Mouse (Mus musculus): Measurements from ENCODE around the gene Atp5j. TPM values are rescaled to one million over a fixed set of nuclear protein-coding genes. Genes with fewer than 3 reads are reported as not detected.

Gene Atp5j
- polyA plus RNA-seq, 1 experiment, result 434 TPM

DNA sequence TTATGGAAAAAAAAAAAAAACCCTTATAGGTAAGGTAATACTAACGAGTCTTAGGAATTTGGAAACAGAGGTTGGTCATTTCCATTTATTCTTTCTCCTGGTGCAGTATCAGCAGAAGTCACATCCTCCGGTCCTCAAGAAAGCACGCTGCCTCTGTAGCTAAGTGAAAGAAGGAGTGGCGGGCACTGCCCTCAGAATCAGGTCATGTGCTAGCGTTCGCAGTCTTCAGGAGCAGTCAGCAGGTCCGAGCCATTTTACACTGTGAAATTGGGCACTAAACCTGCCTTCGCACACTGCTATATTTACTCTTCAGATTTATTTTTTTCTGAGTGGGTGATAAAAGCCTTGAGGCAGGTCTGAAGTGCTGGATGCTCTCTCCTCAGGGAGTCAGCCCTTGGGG is 21.6 kb downstream of the Atp5j start:
- 83% methylated on average over 8 of the region's 8 CpGs for WGBS
- no peak overlapping the region for H3K27ac ChIP-seq (ENCODE audit: insufficient read depth, low read depth, low read length)
- no peak for DNase-seq
- no peaks in the 10 kb centered on the region for H3K36me3 ChIP-seq (ENCODE audit: control insufficient read depth, insufficient read depth, low read length)
- H3K4me1 ChIP-seq (ENCODE audit: control insufficient read depth, insufficient read depth, low read length), result no peaks in the 10 kb centered on the region
- TF ChIP-seq CTCF (conservative IDR thresholded peaks at IDR 0.05; ENCODE audit: insufficient read depth, insufficient read length, low read depth, low read length), result no peak
- TF ChIP-seq POLR2A (IDR thresholded peaks at IDR 0.05; ENCODE audit: low read depth, low read length), result no peak
- H3K27me3 ChIP-seq (replicated peaks; ENCODE audit: control insufficient read depth, insufficient read depth, low read length), result no peaks in the 10 kb centered on the region
- H3K4me3 ChIP-seq (ENCODE audit: insufficient read depth, low read depth, low read length), result no peak overlapping the region

DNA sequence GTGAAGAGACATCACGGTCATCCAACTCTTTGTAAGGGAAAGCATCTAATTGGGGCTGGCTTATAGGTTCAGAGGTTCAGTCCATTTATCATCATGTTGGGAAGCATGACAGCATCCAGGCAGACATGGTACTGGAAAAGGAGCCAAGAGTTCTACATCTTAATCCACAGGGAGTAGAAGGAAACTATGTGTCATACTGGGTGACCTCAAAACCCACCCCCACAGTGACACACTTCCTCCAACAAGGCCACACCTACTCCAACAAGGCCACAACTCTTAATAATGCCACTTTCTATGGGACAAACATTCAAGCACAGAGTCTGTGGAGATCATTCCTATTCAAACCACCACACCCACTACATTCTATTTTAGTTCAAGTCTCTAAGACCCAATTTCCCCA is 25.2 kb downstream of the Atp5j start:
- H3K4me3 ChIP-seq (ENCODE audit: insufficient read depth, low read depth, low read length), result no peak overlapping the region
- H3K36me3 ChIP-seq (ENCODE audit: control insufficient read depth, insufficient read depth, low read length), result no peaks in the 10 kb centered on the region
- DNase-seq, result peak; percentile 29
- H3K27ac ChIP-seq (ENCODE audit: insufficient read depth, low read depth, low read length), result no peak overlapping the region
- H3K4me1 ChIP-seq (ENCODE audit: control insufficient read depth, insufficient read depth, low read length), result no peaks in the 10 kb centered on the region
- no peaks in the 10 kb centered on the region for H3K27me3 ChIP-seq (replicated peaks; ENCODE audit: control insufficient read depth, insufficient read depth, low read length)
- no peak for TF ChIP-seq CTCF (conservative IDR thresholded peaks at IDR 0.05; ENCODE audit: insufficient read depth, insufficient read length, low read depth, low read length)
- no peak for TF ChIP-seq POLR2A (IDR thresholded peaks at IDR 0.05; ENCODE audit: low read depth, low read length)
- WGBS, result 83% methylated on average over 1 of the region's 1 CpGs

GRCm38 (mm10) chr16:84807874-84808273 is 27.6 kb downstream of the Atp5j start:
- no peak overlapping the region for H3K4me3 ChIP-seq (ENCODE audit: insufficient read depth, low read depth, low read length)
- H3K36me3 ChIP-seq (ENCODE audit: control insufficient read depth, insufficient read depth, low read length), result no peaks in the 10 kb centered on the region
- 94% methylated on average over 7 of the region's 7 CpGs for WGBS
- TF ChIP-seq POLR2A (IDR thresholded peaks at IDR 0.05; ENCODE audit: low read depth, low read length), result no peak
- no peak for TF ChIP-seq CTCF (conservative IDR thresholded peaks at IDR 0.05; ENCODE audit: insufficient read depth, insufficient read length, low read depth, low read length)
- H3K27me3 ChIP-seq (replicated peaks; ENCODE audit: control insufficient read depth, insufficient read depth, low read length), result no peaks in the 10 kb centered on the region
- H3K27ac ChIP-seq (ENCODE audit: insufficient read depth, low read depth, low read length), result no peak overlapping the region
- H3K4me1 ChIP-seq (ENCODE audit: control insufficient read depth, insufficient read depth, low read length), result no peaks in the 10 kb centered on the region
- DNase-seq, result no peak

- Histone ChIP-seq H3K4me3 (ENCODE audit: insufficient read depth, low read depth, low read length) (no peak overlapping the region), H3K27ac (ENCODE audit: insufficient read depth, low read depth, low read length) (no peak overlapping the region), H3K4me1 (ENCODE audit: control insufficient read depth, insufficient read depth, low read length) (no peaks in the 10 kb centered on the region), H3K36me3 (ENCODE audit: control insufficient read depth, insufficient read depth, low read length) (no peaks in the 10 kb centered on the region), H3K27me3 (replicated peaks; ENCODE audit: control insufficient read depth, insufficient read depth, low read length) (no peaks in the 10 kb centered on the region)
- no peak for TF ChIP-seq CTCF (conservative IDR thresholded peaks at IDR 0.05; ENCODE audit: insufficient read depth, insufficient read length, low read depth, low read length)
- TF ChIP-seq POLR2A (IDR thresholded peaks at IDR 0.05; ENCODE audit: low read depth, low read length), result no peak
- no peak for DNase-seq
- 90% methylated on average over 3 of the region's 3 CpGs for WGBS
Observed at GRCm38 (mm10) chr16:84806175-84806574, 29.2 kb downstream of the Atp5j start.

DNA sequence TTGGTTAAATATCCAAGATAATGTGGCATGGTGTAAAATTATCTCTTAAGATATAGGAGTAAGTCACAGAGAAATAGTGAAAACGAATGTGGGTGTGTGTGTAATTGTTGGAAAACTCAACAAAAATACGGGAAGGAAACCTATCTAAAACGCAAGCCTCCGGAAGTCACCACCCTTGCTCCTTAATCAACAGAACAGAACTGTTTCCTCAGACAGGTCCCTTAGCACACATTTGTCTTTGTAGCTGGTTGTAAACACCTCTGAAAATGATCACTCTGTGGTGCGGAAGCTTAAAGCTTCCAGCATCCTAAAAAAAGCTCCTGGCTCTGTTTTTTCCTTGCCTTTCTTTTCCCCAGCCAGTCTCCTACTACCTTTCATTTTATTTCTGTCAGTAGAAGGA is 30.6 kb downstream of the Atp5j start:
- WGBS, result 58% methylated on average over 5 of the region's 5 CpGs
- H3K36me3 ChIP-seq (ENCODE audit: control insufficient read depth, insufficient read depth, low read length), result no peaks in the 10 kb centered on the region
- H3K27me3 ChIP-seq (replicated peaks; ENCODE audit: control insufficient read depth, insufficient read depth, low read length), result no peaks in the 10 kb centered on the region
- no peak for TF ChIP-seq CTCF (conservative IDR thresholded peaks at IDR 0.05; ENCODE audit: insufficient read depth, insufficient read length, low read depth, low read length)
- TF ChIP-seq POLR2A (IDR thresholded peaks at IDR 0.05; ENCODE audit: low read depth, low read length), result no peak
- H3K4me3 ChIP-seq (ENCODE audit: insufficient read depth, low read depth, low read length), result no peak overlapping the region
- H3K27ac ChIP-seq (ENCODE audit: insufficient read depth, low read depth, low read length), result no peak overlapping the region
- no peaks in the 10 kb centered on the region for H3K4me1 ChIP-seq (ENCODE audit: control insufficient read depth, insufficient read depth, low read length)
- DNase-seq, result peak; percentile 71

DNA sequence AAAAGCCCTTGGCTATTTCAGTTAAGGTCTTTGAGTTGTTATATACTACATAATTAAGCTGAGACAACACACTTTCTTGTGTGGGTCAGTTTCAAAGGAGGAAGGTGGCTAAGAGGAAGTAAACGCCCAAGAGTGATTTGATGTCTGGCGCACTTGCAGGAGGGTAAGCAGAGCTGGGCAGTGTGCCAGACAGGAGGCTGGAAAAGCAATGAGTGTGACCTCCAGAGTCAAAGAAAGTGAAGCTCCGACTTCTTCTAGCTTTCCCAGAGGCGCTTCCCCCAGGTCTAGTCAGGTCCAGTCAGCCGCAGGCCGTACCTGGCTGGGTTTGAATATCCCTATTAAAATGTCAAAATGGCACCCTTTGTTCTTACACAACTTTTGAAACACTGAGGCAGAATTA is 33.2 kb downstream of the Atp5j start:
- Histone ChIP-seq H3K27me3 (replicated peaks; ENCODE audit: control insufficient read depth, insufficient read depth, low read length) (no peaks in the 10 kb centered on the region), H3K4me3 (ENCODE audit: insufficient read depth, low read depth, low read length) (no peak overlapping the region), H3K36me3 (ENCODE audit: control insufficient read depth, insufficient read depth, low read length) (no peaks in the 10 kb centered on the region), H3K4me1 (ENCODE audit: control insufficient read depth, insufficient read depth, low read length) (no peaks in the 10 kb centered on the region), H3K27ac (ENCODE audit: insufficient read depth, low read depth, low read length) (peak overlapping the region; percentile 45)
- peak; percentile 84 for DNase-seq
- 11% methylated on average over 6 of the region's 6 CpGs for WGBS
- TF ChIP-seq CTCF (conservative IDR thresholded peaks at IDR 0.05; ENCODE audit: insufficient read depth, insufficient read length, low read depth, low read length) (no peak), POLR2A (IDR thresholded peaks at IDR 0.05; ENCODE audit: low read depth, low read length) (no peak)

GRCm38 (mm10) chr16:84800038-84800437 is 35.4 kb downstream of the Atp5j start:
- WGBS, result 67% methylated on average over 2 of the region's 2 CpGs
- Histone ChIP-seq H3K27me3 (replicated peaks; ENCODE audit: control insufficient read depth, insufficient read depth, low read length) (no peaks in the 10 kb centered on the region), H3K4me1 (ENCODE audit: control insufficient read depth, insufficient read depth, low read length) (no peaks in the 10 kb centered on the region), H3K4me3 (ENCODE audit: insufficient read depth, low read depth, low read length) (no peak overlapping the region), H3K27ac (ENCODE audit: insufficient read depth, low read depth, low read length) (no peak overlapping the region), H3K36me3 (ENCODE audit: control insufficient read depth, insufficient read depth, low read length) (no peaks in the 10 kb centered on the region)
- no peak for DNase-seq
- TF ChIP-seq POLR2A (IDR thresholded peaks at IDR 0.05; ENCODE audit: low read depth, low read length) (no peak), CTCF (conservative IDR thresholded peaks at IDR 0.05; ENCODE audit: insufficient read depth, insufficient read length, low read depth, low read length) (no peak)

- no peak overlapping the region for H3K4me3 ChIP-seq (ENCODE audit: insufficient read depth, low read depth, low read length)
- H3K4me1 ChIP-seq (ENCODE audit: control insufficient read depth, insufficient read depth, low read length), result no peaks in the 10 kb centered on the region
- H3K36me3 ChIP-seq (ENCODE audit: control insufficient read depth, insufficient read depth, low read length), result no peaks in the 10 kb centered on the region
- H3K27ac ChIP-seq (ENCODE audit: insufficient read depth, low read depth, low read length), result no peak overlapping the region
- WGBS, result 67% methylated on average over 9 of the region's 9 CpGs
- no peaks in the 10 kb centered on the region for H3K27me3 ChIP-seq (replicated peaks; ENCODE audit: control insufficient read depth, insufficient read depth, low read length)
- DNase-seq, result no peak
- TF ChIP-seq CTCF (conservative IDR thresholded peaks at IDR 0.05; ENCODE audit: insufficient read depth, insufficient read length, low read depth, low read length) (no peak), POLR2A (IDR thresholded peaks at IDR 0.05; ENCODE audit: low read depth, low read length) (no peak)
Observed at GRCm38 (mm10) chr16:84796678-84797077, 38.7 kb downstream of the Atp5j start.
